Mouse (Mus musculus) limb, embryonic 14.5 days (tissue): ENCODE measurements at regions not wholly inside any gene's neighbourhood (a gene's known extent, or its start where the extent isn't known, plus 50 kb on each side); places are given as distances from the start of the nearest gene placed in this dataset.

ENCODE experiments used
- ATAC-seq: fragments of 200-750 bp; cut with Nextera tagmentation; 2 replicates; pipeline ENCODE4 v1.8.0; 2017; ENCODE audit warnings: low read depth, moderate number of reproducible peaks, moderate TSS enrichment; ENCODE audit not compliant: low FRiP score
- DNase-seq: peaks from one replicate; pipeline ENCODE4 v3.0.0-alpha.2; 2015; ENCODE audit warnings: low spot score
- H3K27ac ChIP-seq: fragments of 300-500 bp; sonication (generic); replicated peaks from 2 replicates; pipeline ENCODE4 v1.5.1; 2014; ENCODE audit warnings: low read depth, mild to moderate bottlenecking, low read length, moderate library complexity, mixed read lengths
- H3K27me3 ChIP-seq: fragments of 300-500 bp; sonication (generic); 2 replicates; pipeline ENCODE4 v1.6.1; 2014; ENCODE audit warnings: low read length, mixed read lengths; ENCODE audit not compliant: control insufficient read depth, insufficient read depth
- H3K36me3 ChIP-seq: fragments of 300-500 bp; sonication (generic); 2 replicates; pipeline ENCODE4 v1.6.1; 2014; ENCODE audit warnings: mild to moderate bottlenecking, low read length, moderate library complexity, mixed read lengths; ENCODE audit not compliant: control insufficient read depth, insufficient read depth
- H3K4me1 ChIP-seq: fragments of 300-500 bp; sonication (generic); 2 replicates; pipeline ENCODE4 v1.6.1; 2014; ENCODE audit warnings: antibody characterized with exemption, low read length, mixed read lengths; ENCODE audit not compliant: control insufficient read depth, insufficient read depth
- H3K4me2 ChIP-seq: fragments of 300-500 bp; sonication (generic); replicated peaks from 2 replicates; pipeline ENCODE4 v1.6.1; 2014; ENCODE audit warnings: low read depth, mild to moderate bottlenecking, low read length, moderate library complexity; ENCODE audit not compliant: severe bottlenecking
- H3K4me3 ChIP-seq: fragments of 300-500 bp; sonication (generic); replicated peaks from 2 replicates; pipeline ENCODE4 v1.5.1; 2014; ENCODE audit warnings: low read length
- H3K9ac ChIP-seq: fragments of 300-500 bp; sonication (generic); 2 replicates; pipeline ENCODE4 v1.6.1; 2014; ENCODE audit warnings: mild to moderate bottlenecking, low read depth, low read length, moderate library complexity; ENCODE audit not compliant: severe bottlenecking
- H3K9me3 ChIP-seq: fragments of 300-500 bp; sonication (generic); 2 replicates; pipeline ENCODE4 v1.6.1; 2016; ENCODE audit warnings: low read length; ENCODE audit not compliant: control insufficient read depth
- POLR2A ChIP-seq: fragments of 200-500 bp; IDR thresholded peaks from 2 replicates; pipeline ENCODE4 v1.8.0; 2012; ENCODE audit warnings: inconsistent platforms, mild to moderate bottlenecking, moderate library complexity, borderline replicate concordance; ENCODE audit not compliant: insufficient read depth, insufficient read length; ENCODE audit errors: extremely low read depth
- WGBS: fragments of 180-500 bp; shearing (Covaris S2); extraction: QIAGEN DNeasy Blood & Tissue Kit; methylation state at CpG from one replicate; pipeline ENCODE4 v1.1.7; 2014; 5-methylcytosine and 5-hydroxymethylcytosine counted together

DNA sequence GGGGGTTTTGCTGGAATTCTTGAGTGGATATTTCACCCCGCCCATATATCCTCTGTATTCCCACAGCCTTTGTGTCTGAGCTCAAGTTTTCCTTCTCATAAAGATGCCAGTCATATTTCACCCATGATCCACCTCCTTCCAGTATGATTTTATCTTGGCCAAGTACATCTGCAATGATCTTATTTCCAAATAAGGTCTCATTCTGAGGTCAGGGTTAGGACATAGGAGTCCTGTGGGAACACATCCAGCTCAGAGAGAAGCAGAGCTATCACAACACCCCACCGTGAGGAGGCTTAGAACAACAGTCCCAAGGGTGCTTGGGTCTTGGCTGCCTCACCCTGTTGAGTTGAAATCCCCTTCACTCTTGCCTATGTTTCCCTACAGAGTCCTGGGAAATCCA, 123.4 kb upstream of the Iqcj start:
- 81% methylated on average over 2 of the region's 2 CpGs for WGBS
- DNase-seq, result no peak
- no peaks in the 10 kb centered on the region for H3K9me3 ChIP-seq
- no peak overlapping the region for H3K4me3 ChIP-seq
- ATAC-seq, result no peak
- no peak overlapping the region for H3K9ac ChIP-seq
- H3K27ac ChIP-seq, result no peak overlapping the region
- H3K4me1 ChIP-seq, result no peaks in the 10 kb centered on the region
- no peaks in the 10 kb centered on the region for H3K27me3 ChIP-seq
- H3K36me3 ChIP-seq, result no peaks in the 10 kb centered on the region
- TF ChIP-seq POLR2A, result no peak
- H3K4me2 ChIP-seq, result no peak overlapping the region

GRCm38 (mm10) chr3:67773403-67773802, 118.6 kb upstream of the Iqcj start:
- ATAC-seq (no peak), DNase-seq (no peak)
- Histone ChIP-seq H3K9me3 (no peaks in the 10 kb centered on the region), H3K9ac (no peak overlapping the region), H3K4me1 (no peaks in the 10 kb centered on the region), H3K27me3 (no peaks in the 10 kb centered on the region), H3K4me2 (no peak overlapping the region), H3K27ac (no peak overlapping the region), H3K36me3 (no peaks in the 10 kb centered on the region), H3K4me3 (no peak overlapping the region)
- WGBS, result 79% methylated on average over 2 of the region's 2 CpGs
- no peak for TF ChIP-seq POLR2A

DNA sequence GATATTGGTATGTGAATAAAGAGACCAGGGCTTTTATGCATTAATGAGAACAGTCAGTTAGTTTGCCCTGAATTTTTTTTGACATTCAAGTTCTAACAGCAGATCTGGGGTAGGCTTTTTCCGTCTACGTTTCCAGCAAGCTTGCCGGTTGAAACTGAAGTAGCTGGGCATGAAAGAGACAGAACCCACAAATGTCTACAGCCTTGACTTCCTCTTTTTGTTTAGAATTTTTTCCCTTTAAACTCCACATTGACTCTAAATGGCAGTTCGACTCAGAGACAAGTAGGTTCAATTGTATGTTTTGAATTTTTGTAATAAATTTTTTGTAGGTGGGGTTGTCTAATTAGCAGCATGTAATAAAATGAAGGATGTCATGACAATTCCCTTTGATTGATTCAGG, 109.8 kb upstream of the Iqcj start:
- WGBS, result 82% methylated on average over 4 of the region's 4 CpGs
- no peak for ATAC-seq

GRCm38 (mm10) chr3:67806847-67807601, 85.0 kb upstream of the Iqcj start:
- no peaks in the 10 kb centered on the region for H3K36me3 ChIP-seq
- H3K4me1 ChIP-seq, result no peaks in the 10 kb centered on the region
- no peak for TF ChIP-seq POLR2A
- no peak overlapping the region for H3K4me3 ChIP-seq
- no peaks in the 10 kb centered on the region for H3K27me3 ChIP-seq
- ATAC-seq (no peak), DNase-seq (no peak)
- no peak overlapping the region for H3K9ac ChIP-seq
- no peak overlapping the region for H3K4me2 ChIP-seq
- no peak overlapping the region for H3K27ac ChIP-seq
- WGBS, result 66% methylated on average over 9 of the region's 9 CpGs
- H3K9me3 ChIP-seq, result no peaks in the 10 kb centered on the region

More for the DNA sequence above, 109.8 kb upstream of the Iqcj start:
- no peaks in the 10 kb centered on the region for H3K36me3 ChIP-seq
- H3K27ac ChIP-seq, result no peak overlapping the region
- H3K9ac ChIP-seq, result no peak overlapping the region
- H3K9me3 ChIP-seq, result no peaks in the 10 kb centered on the region
- no peak overlapping the region for H3K4me3 ChIP-seq
- no peaks in the 10 kb centered on the region for H3K27me3 ChIP-seq
- H3K4me1 ChIP-seq, result no peaks in the 10 kb centered on the region
- no peak for TF ChIP-seq POLR2A
- H3K4me2 ChIP-seq, result no peak overlapping the region
- no peak for DNase-seq

GRCm38 (mm10) chr3:67828156-67828555, 63.9 kb upstream of the Iqcj start:
- H3K4me3 ChIP-seq, result no peak overlapping the region
- no peaks in the 10 kb centered on the region for H3K36me3 ChIP-seq
- no peaks in the 10 kb centered on the region for H3K4me1 ChIP-seq
- WGBS, result 71% methylated on average over 2 of the region's 2 CpGs
- H3K9ac ChIP-seq, result no peak overlapping the region
- TF ChIP-seq POLR2A, result no peak
- H3K27me3 ChIP-seq, result no peaks in the 10 kb centered on the region
- no peaks in the 10 kb centered on the region for H3K9me3 ChIP-seq
- DNase-seq (no peak), ATAC-seq (no peak)
- no peak overlapping the region for H3K27ac ChIP-seq
- H3K4me2 ChIP-seq, result no peak overlapping the region
